Mouse (Mus musculus): ENCODE results near the gene Arf5. TPM values are rescaled to one million over a fixed set of nuclear protein-coding genes. Genes with fewer than 3 reads are reported as not detected.

Arf5 gene
- total and polyA plus RNA-seq, 3 experiments, result 150 to 248 (median 162) TPM

GRCm38 (mm10) chr6:28450977-28451376, 27.6 kb downstream of the Arf5 start:
- DNase-seq, result no peak
- 3% methylated on average over 12 of the region's 12 CpGs for WGBS
- Histone ChIP-seq H3K9ac (ENCODE audit: low read depth, low read length) (no peak overlapping the region), H3K27ac (no peak overlapping the region), H3K27me3 (ENCODE audit: control insufficient read depth, insufficient read depth, low read length) (peaks cover 6% of the 10 kb centered on the region; the same call in 1 of the 2 replicates), H3K36me3 (ENCODE audit: control insufficient read depth, insufficient read depth, low read length) (no peaks in the 10 kb centered on the region), H3K4me1 (ENCODE audit: control insufficient read depth, insufficient read depth, low read length) (no peaks in the 10 kb centered on the region), H3K79me2 (replicated peaks; ENCODE audit: control insufficient read depth, insufficient read depth, low read length) (no peaks in the 10 kb centered on the region), H3K4me3 (no peak overlapping the region)
- intact Hi-C loops (cut with DNase I), result no loop called here
- TF ChIP-seq EP300 (IDR thresholded peaks at IDR 0.05; ENCODE audit: insufficient read depth, low read depth, low read length) (no peak), POLR2A (IDR thresholded peaks at IDR 0.05; ENCODE audit: insufficient read depth, low read depth, low read length) (no peak), CTCF (IDR thresholded peaks at IDR 0.05) (no peak)

- no peak overlapping the region for H3K27ac ChIP-seq
- no peak overlapping the region for H3K9ac ChIP-seq (ENCODE audit: low read depth, low read length)
- no peak for DNase-seq
- H3K79me2 ChIP-seq (replicated peaks; ENCODE audit: control insufficient read depth, insufficient read depth, low read length), result no peaks in the 10 kb centered on the region
- no peaks in the 10 kb centered on the region for H3K4me1 ChIP-seq (ENCODE audit: control insufficient read depth, insufficient read depth, low read length)
- H3K27me3 ChIP-seq (ENCODE audit: control insufficient read depth, insufficient read depth, low read length), result no peaks in the 10 kb centered on the region
- intact Hi-C loops (cut with DNase I), result no loop called here
- H3K4me3 ChIP-seq, result no peak overlapping the region
- H3K36me3 ChIP-seq (ENCODE audit: control insufficient read depth, insufficient read depth, low read length), result no peaks in the 10 kb centered on the region
- TF ChIP-seq CTCF (IDR thresholded peaks at IDR 0.05), result no peak
- no peak for TF ChIP-seq POLR2A (IDR thresholded peaks at IDR 0.05; ENCODE audit: insufficient read depth, low read depth, low read length)
- TF ChIP-seq EP300 (IDR thresholded peaks at IDR 0.05; ENCODE audit: insufficient read depth, low read depth, low read length), result no peak
These were observed 35.9 kb downstream of the Arf5 start for GRCm38 (mm10) chr6:28459221-28459668.

DNA sequence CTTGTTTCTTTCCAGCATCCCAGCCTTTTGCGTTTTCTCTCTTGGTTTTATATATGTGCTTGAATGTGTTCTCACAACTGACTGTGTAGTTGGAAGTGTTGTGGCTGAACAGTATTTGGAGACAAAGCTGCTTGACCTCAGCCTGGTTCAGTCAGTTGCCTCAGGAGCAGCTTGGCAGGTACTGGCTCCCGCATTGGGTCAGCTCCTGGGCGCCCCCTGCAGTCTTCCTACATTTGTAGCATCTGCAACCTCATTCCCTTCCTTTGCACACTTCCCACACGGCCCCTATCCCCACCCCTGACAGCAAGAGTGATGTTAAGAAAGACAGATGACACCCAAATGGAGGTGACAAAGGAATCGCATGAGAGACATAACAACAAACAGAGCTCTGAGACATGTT, 37.2 kb downstream of the Arf5 start:
- no peaks in the 10 kb centered on the region for H3K27me3 ChIP-seq (ENCODE audit: control insufficient read depth, insufficient read depth, low read length)
- H3K4me3 ChIP-seq, result no peak overlapping the region
- no peak overlapping the region for H3K27ac ChIP-seq
- H3K9ac ChIP-seq (ENCODE audit: low read depth, low read length), result no peak overlapping the region
- H3K4me1 ChIP-seq (ENCODE audit: control insufficient read depth, insufficient read depth, low read length), result no peaks in the 10 kb centered on the region
- H3K79me2 ChIP-seq (replicated peaks; ENCODE audit: control insufficient read depth, insufficient read depth, low read length), result no peaks in the 10 kb centered on the region
- peak; percentile 93 for TF ChIP-seq CTCF (IDR thresholded peaks at IDR 0.05)
- TF ChIP-seq POLR2A (IDR thresholded peaks at IDR 0.05; ENCODE audit: insufficient read depth, low read depth, low read length), result no peak
- WGBS, result 4% methylated on average over 5 of the region's 5 CpGs
- peak; percentile 75 to 84 for DNase-seq
- H3K36me3 ChIP-seq (ENCODE audit: control insufficient read depth, insufficient read depth, low read length), result no peaks in the 10 kb centered on the region
- intact Hi-C loops (cut with DNase I), result loop anchor here (1.0 to 5.0 kb wide), 3 partner anchors 38 to 151 kb away; partner anchors contain the start of gene Arf5

DNA sequence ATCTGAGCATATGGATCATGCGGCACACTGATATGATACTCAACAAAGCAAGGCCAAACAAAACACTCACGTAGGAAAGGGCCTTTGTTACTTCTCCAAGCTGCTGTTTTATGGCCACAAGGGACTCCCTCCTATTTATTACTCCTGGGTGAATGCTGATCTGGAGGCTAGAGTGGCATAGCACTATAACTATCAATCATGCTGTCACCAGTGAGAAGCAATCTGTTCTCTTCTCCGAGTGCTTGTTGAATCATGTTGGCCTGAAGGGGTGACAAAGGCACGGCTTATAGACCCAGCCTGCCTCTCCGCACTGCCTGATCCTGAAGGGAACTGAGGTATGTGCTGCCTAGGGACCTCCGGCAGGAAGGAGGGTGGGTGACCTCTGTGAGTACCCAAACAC, 41.3 kb downstream of the Arf5 start:
- 53% methylated on average over 6 of the region's 6 CpGs for WGBS
- H3K4me1 ChIP-seq (ENCODE audit: control insufficient read depth, insufficient read depth, low read length), result no peaks in the 10 kb centered on the region
- H3K27me3 ChIP-seq (ENCODE audit: control insufficient read depth, insufficient read depth, low read length), result no peaks in the 10 kb centered on the region
- no peak for DNase-seq
- intact Hi-C loops (cut with DNase I), result loop anchor here (5.0 kb wide), 1 partner anchor 42 kb away; the partner anchor contains the start of gene Arf5
- no peak overlapping the region for H3K27ac ChIP-seq
- H3K4me3 ChIP-seq, result no peak overlapping the region
- no peaks in the 10 kb centered on the region for H3K79me2 ChIP-seq (replicated peaks; ENCODE audit: control insufficient read depth, insufficient read depth, low read length)
- no peak overlapping the region for H3K9ac ChIP-seq (ENCODE audit: low read depth, low read length)
- TF ChIP-seq CTCF (IDR thresholded peaks at IDR 0.05), result no peak
- no peak for TF ChIP-seq EP300 (IDR thresholded peaks at IDR 0.05; ENCODE audit: insufficient read depth, low read depth, low read length)
- TF ChIP-seq POLR2A (IDR thresholded peaks at IDR 0.05; ENCODE audit: insufficient read depth, low read depth, low read length), result no peak
- H3K36me3 ChIP-seq (ENCODE audit: control insufficient read depth, insufficient read depth, low read length), result no peaks in the 10 kb centered on the region

DNA sequence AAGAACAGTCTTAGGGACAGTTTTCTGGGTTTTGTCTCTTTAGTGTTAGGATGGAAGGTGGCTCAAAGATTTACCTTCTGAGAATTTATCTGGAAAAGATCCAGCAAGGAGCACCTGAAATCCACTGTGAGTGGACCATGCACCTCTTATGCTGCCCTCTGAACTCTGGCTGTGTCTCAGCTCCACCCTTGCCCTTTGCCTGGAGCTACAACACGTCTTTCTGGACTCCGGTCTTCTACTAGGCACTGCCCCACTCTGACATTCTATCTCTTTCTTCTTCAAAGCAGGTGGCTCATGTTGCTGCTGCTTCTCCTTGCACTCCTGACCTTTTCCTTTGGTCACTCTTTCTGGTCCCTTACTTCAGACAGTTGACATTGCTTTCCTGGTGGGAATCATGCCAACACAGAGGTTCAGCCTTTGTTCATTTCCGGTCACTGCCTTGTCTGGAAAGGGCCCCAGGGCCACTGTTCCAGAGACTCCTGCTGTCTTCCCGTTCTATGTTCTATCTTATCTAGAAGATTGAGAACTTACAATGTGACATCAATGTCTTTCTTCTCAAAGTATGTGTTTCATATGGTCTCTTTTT, 46.8 kb downstream of the Arf5 start:
- H3K36me3 ChIP-seq (ENCODE audit: control insufficient read depth, insufficient read depth, low read length), result no peaks in the 10 kb centered on the region

DNA sequence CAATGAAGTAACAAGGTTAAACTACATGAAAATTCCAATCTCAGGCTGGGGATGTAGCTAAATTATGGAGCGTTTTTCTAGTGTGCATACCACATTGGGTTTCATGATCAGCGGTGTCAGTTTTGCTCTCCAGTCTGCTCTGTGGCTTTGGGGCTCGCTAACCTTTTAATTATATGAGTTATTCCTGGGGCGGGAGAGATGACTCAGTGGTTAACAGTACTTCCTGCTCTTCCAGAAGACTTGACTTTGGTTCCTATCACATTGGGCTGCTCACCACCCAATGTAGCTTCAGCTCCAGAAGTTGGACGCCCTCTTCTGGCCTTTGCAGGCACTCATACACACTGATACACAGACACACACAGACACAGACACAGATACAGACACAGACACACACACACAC, 47.3 kb downstream of the Arf5 start:
- no peak for TF ChIP-seq EP300 (IDR thresholded peaks at IDR 0.05; ENCODE audit: insufficient read depth, low read depth, low read length)
- no peak for TF ChIP-seq POLR2A (IDR thresholded peaks at IDR 0.05; ENCODE audit: insufficient read depth, low read depth, low read length)
- TF ChIP-seq CTCF (IDR thresholded peaks at IDR 0.05), result no peak
- intact Hi-C loops (cut with DNase I), result no loop called here
- Histone ChIP-seq H3K4me1 (ENCODE audit: control insufficient read depth, insufficient read depth, low read length) (no peaks in the 10 kb centered on the region; the same call in 1 of the 2 replicates), H3K79me2 (replicated peaks; ENCODE audit: control insufficient read depth, insufficient read depth, low read length) (no peaks in the 10 kb centered on the region), H3K27ac (no peak overlapping the region), H3K9ac (ENCODE audit: low read depth, low read length) (no peak overlapping the region), H3K36me3 (ENCODE audit: control insufficient read depth, insufficient read depth, low read length) (no peaks in the 10 kb centered on the region), H3K4me3 (no peak overlapping the region), H3K27me3 (ENCODE audit: control insufficient read depth, insufficient read depth, low read length) (no peaks in the 10 kb centered on the region)
- DNase-seq, result no peak
- 71% methylated on average over 5 of the region's 5 CpGs for WGBS

More for the DNA sequence above, 46.8 kb downstream of the Arf5 start:
- no peak overlapping the region for H3K27ac ChIP-seq
- no peak overlapping the region for H3K4me3 ChIP-seq
- no peak for DNase-seq
- intact Hi-C loops (cut with DNase I), result no loop called here
- H3K79me2 ChIP-seq (replicated peaks; ENCODE audit: control insufficient read depth, insufficient read depth, low read length), result no peaks in the 10 kb centered on the region
- no peak for TF ChIP-seq POLR2A (IDR thresholded peaks at IDR 0.05; ENCODE audit: insufficient read depth, low read depth, low read length)
- TF ChIP-seq EP300 (IDR thresholded peaks at IDR 0.05; ENCODE audit: insufficient read depth, low read depth, low read length), result no peak
- WGBS, result 36% methylated on average over 4 of the region's 4 CpGs
- H3K27me3 ChIP-seq (ENCODE audit: control insufficient read depth, insufficient read depth, low read length), result no peaks in the 10 kb centered on the region
- H3K9ac ChIP-seq (ENCODE audit: low read depth, low read length), result no peak overlapping the region
- no peaks in the 10 kb centered on the region; the same call in 1 of the 2 replicates for H3K4me1 ChIP-seq (ENCODE audit: control insufficient read depth, insufficient read depth, low read length)
